Mouse (Mus musculus) G1E-ER4 (cell line): ENCODE measurements around the gene Runx2. TPM values are rescaled to one million over a fixed set of nuclear protein-coding genes. Genes with fewer than 3 reads are reported as not detected.

ENCODE experiments used
- GATA1 ChIP-seq: IDR thresholded peaks from one replicate; pipeline ENCODE4 v1.8.0; 2012; ENCODE audit warnings: low read length, inconsistent platforms
- polyA plus RNA-seq: library from polyadenylated mRNA; stranded (reverse); fragments of >175 nt; gene quantifications from 2 replicates; pipeline ENCODE4 v1.2.3, GENCODE M21; 2012

Gene Runx2
- not detected in 2 replicates for polyA plus RNA-seq

GRCm38 (mm10) chr17:44814508-44815175 is at the start of gene Runx2:
Runx2 (minus strand) TSS chr17:44814797.
- no peak for TF ChIP-seq GATA1

GRCm38 (mm10) chr17:44863165-44863564 is 48.6 kb upstream of the Runx2 start:
- TF ChIP-seq GATA1, result no peak

- no peak for TF ChIP-seq GATA1
These were observed 27.6 kb upstream of the Runx2 start for GRCm38 (mm10) chr17:44842184-44842583.

- TF ChIP-seq GATA1, result no peak
These were observed 16.6 kb upstream of the Runx2 start for GRCm38 (mm10) chr17:44831201-44831600.

GRCm38 (mm10) chr17:44829587-44829986 is 15.0 kb upstream of the Runx2 start:
- no peak for TF ChIP-seq GATA1

DNA sequence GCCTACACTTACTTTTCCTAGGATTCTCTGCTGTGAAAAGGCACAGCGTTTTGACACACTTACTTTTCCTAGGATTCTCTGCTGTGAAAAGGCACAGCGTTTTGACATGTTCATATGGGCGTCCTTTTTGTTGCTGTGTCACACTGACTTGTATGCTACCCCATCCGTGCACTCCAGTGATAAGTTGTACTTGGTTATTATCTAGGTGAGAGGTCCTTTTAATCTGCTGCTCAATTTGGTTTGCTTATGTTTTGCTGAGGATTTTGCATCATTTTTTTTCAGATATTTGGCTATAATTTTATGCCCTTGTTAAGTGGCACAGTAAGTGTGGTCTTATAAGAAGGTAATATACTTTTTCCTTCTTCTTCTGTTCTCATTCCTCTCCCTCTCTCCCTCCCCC is 13.4 kb upstream of the Runx2 start:
- no peak for TF ChIP-seq GATA1

- TF ChIP-seq GATA1, result no peak
These were observed 12.5 kb upstream of the Runx2 start for GRCm38 (mm10) chr17:44827124-44827523.

DNA sequence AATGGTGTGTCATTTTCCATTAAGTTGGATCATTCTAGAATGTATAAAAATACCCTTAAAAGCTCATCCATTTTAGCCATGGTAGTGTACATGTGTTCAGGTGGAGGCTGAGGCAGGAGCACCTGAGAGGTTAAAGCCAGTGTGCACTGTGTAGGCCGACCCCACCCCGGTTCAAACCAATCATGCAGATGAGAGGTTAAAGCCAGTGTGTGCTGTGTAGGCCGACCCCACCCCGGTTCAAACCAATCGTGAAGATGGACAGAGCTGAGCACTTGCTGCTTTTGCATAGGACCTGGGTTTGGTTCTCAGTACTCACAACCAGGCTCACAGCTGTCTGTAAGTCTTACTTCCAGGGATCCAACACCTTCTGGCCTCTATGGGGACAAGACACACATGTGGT is 7.3 kb upstream of the Runx2 start:
- TF ChIP-seq GATA1, result no peak

GRCm38 (mm10) chr17:44819816-44820215 is 5.2 kb upstream of the Runx2 start:
- TF ChIP-seq GATA1, result no peak

DNA sequence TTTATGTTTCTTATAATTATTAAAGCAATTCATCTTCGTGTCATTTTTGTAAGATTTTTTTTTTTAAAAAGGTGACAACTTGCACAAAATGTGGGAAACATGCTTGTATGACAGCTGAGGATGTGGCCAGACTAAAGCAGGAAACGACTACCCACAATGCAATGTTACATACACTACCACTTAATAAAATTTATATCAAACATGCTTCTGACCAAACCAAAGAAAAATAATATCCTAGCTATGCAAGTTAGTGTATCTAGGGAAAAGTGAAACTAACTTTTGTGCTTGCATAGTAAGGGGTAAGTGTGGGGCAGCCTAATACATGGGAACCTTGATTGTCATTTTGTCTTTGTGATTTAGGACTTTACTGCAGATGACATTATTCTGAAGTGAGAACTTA is 4.2 kb upstream of the Runx2 start:
- no peak for TF ChIP-seq GATA1

DNA sequence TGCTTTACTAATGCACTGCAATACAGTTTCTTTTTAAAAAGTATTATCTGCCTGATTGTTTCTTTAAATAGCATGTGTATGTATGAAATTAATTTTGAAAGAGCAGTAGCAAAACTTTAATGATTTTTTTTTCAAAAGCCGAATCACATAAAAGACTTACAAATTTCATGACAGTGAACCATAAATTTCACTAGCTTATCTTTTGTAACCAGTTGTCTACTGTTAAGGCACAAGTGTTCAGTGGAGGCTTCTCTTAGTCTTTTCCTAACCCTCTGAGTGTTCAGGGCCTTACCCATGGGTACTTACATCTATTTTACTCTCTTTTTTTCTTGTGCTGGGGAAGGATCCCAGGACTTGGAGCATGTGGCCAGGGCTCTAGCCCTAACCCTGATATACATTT is 7.6 kb downstream of the Runx2 start:
- no peak for TF ChIP-seq GATA1

- no peak for TF ChIP-seq GATA1
These were observed 17.3 kb downstream of the Runx2 start for GRCm38 (mm10) chr17:44797331-44797730.

GRCm38 (mm10) chr17:44792218-44792917 is 22.2 kb downstream of the Runx2 start:
- TF ChIP-seq GATA1, result no peak

GRCm38 (mm10) chr17:44788982-44789747 is 25.4 kb downstream of the Runx2 start:
- TF ChIP-seq GATA1, result no peak

DNA sequence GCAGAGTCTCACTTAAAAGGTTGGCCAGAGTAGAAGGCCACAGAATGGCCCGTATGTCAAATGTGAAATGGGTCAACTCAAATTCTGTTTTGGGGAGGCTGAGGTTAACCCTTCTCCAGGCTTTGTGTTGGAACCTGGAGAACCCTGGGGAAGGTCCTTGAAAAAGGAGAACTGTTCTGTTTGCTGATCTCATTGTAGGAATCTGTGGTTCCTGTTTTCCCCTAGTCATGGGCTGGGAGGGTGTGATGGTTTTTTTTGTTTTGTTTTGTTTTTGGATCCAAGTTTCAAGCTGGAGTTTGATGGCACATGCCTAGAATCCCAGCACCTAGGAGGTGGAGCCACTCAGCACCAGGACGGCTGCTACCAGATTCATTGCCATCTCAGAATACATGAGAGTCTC is 31.5 kb downstream of the Runx2 start:
- TF ChIP-seq GATA1, result no peak

- TF ChIP-seq GATA1, result no peak
These were observed 32.2 kb downstream of the Runx2 start for GRCm38 (mm10) chr17:44782366-44782765.
